Mouse (Mus musculus): Measurements from ENCODE around the gene Tubb4b. TPM values are rescaled to one million over a fixed set of nuclear protein-coding genes. Genes with fewer than 3 reads are reported as not detected.
A peak's percentile ranks its signal among the peaks of the same experiment; 100 is the strongest.

The Tubb4b gene
- total RNA-seq, 1 experiment from 2014 or later: 513 TPM

DNA sequence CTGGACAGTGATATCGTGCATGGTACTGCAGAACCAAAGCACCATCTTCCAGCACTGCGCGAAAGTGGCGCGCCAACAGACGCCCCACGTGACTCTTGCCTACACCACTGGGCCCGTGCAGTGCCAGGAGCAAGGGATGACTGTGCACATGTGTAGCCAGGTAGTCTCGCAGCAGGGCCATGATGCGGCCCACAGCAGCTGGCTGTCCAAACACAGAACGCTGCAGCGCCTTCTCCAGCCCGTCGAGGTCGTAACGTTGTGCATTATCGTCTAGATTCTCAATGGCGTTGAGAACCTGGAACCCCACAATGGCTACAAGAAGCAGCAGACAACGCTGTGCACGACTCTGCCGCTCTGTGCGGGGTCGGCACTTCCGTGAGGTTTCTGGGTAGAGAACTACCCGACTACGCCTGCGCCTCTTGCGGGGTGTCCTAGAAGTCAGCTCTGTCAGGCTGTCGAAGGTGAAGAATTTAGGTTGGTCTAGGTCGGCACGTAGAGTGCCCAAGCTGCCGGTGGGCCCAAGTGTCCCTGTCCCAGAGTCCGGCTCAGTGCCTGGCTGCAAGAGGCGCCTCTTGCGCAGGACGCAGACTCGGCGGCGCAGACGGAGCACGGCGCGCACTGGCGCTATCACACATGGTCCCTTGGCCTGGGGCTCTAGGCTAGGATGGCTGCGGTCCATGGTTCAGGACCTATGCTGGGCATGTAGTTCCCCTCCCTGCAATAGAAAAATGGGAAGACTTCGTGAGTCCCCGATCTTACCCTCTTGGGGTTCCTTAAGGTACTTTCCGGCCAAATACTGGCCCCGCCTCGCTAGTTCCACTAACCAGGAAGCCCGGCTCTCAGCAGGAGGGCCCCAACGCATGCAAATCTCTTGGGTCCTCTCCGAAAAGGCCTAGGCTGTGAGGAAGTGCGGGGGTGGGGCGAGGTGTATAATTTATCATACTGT, 29.0 kb downstream of the Tubb4b start:
- peak; percentile 9; the same call in 1 of the 2 replicates for ATAC-seq (replicated peaks; ENCODE audit: low read depth, poor library complexity, severe bottlenecking)

GRCm38 (mm10) chr2:25194486-25195171, 29.9 kb downstream of the Tubb4b start:
- ATAC-seq (replicated peaks; ENCODE audit: low read depth, poor library complexity, severe bottlenecking): 0 out of 2 replicates have a peak, but pooled peaks have one; percentile 5

- no peak for ATAC-seq (replicated peaks; ENCODE audit: low read depth, poor library complexity, severe bottlenecking)
These were observed 30.5 kb downstream of the Tubb4b start for GRCm38 (mm10) chr2:25194006-25194405.

- ATAC-seq (replicated peaks; ENCODE audit: low read depth, poor library complexity, severe bottlenecking): peak; percentile 57
These were observed 31.2 kb downstream of the Tubb4b start for GRCm38 (mm10) chr2:25193330-25193770.

DNA sequence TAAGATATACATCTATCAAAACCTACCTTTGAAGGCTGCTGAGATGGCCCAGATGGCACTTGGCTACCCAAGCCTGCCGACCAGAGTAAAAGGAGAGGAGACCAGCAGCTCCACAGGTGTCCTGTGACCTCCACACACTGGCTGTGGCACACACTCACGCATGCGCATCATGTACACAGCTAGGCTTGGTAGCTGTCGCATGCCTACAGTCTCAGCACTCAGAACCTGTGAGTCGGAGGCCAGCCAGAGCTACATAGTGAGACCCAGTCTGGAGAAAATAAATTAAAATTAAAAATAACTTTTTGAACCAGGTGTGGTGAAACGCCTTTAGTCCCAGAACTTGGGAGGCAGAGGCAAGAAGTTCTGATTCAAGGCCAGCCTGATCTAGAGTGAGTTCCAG, 36.7 kb downstream of the Tubb4b start:
- no peak for ATAC-seq (replicated peaks; ENCODE audit: low read depth, poor library complexity, severe bottlenecking)

- no peak for ATAC-seq (replicated peaks; ENCODE audit: low read depth, poor library complexity, severe bottlenecking)
These were observed 37.9 kb downstream of the Tubb4b start for GRCm38 (mm10) chr2:25186575-25186930.

GRCm38 (mm10) chr2:25185625-25186574, 38.6 kb downstream of the Tubb4b start:
- peak; percentile 43 for ATAC-seq (replicated peaks; ENCODE audit: low read depth, poor library complexity, severe bottlenecking)

- ATAC-seq (replicated peaks; ENCODE audit: low read depth, poor library complexity, severe bottlenecking): no peak
These were observed 40.0 kb downstream of the Tubb4b start for GRCm38 (mm10) chr2:25184496-25184895.

- ATAC-seq (replicated peaks; ENCODE audit: low read depth, poor library complexity, severe bottlenecking): no peak
These were observed 41.2 kb downstream of the Tubb4b start for GRCm38 (mm10) chr2:25183336-25183735.

DNA sequence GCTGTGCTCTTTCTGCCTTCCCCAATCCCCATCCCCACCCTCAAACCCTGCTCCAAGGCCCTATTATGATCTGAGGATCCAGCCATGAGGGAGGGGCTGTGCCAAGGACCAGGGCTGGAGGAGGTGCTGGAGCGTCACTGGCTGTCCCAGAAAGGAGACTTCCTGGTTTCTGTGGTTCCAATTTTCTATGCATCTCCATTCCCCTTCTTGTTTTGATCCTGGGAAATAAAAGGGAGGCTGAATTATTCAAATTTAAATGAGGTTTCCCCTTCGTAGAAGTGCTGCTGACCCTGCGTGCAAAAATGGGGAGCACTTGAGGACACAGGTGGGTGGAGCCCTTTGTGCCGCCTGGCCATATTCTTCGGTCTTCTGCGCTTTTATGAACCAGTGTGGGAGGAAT, 41.8 kb downstream of the Tubb4b start:
- ATAC-seq (replicated peaks; ENCODE audit: low read depth, poor library complexity, severe bottlenecking): no peak

DNA sequence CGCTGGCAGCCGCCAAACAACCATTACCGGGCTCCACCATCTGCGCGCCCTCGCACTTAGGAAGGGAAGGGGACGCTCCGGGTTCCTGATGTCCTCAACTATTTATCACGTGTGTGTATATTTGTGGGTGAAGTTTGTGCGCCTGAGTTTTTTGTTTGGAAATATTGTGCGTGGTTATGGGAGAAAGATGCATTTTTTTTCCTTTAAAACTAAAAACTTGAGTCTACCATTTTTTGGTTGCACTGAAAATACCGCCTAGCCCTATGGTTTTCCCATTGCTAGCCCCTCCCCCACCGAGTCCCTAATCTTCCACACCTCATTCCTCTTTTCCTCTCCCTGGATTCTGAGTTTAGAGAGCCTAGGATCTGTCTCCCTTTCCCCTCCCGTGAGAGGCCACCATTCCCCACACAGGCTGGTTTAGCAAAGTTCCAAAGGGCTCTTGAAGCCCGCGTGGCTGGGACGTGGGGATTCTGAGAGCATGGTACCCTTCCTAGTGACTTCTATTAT, 42.6 kb downstream of the Tubb4b start:
- ATAC-seq (replicated peaks; ENCODE audit: low read depth, poor library complexity, severe bottlenecking): no peak

GRCm38 (mm10) chr2:25180973-25181890, 43.3 kb downstream of the Tubb4b start:
- 0 out of 2 replicates have a peak, but pooled peaks have one; percentile 4 for ATAC-seq (replicated peaks; ENCODE audit: low read depth, poor library complexity, severe bottlenecking)

DNA sequence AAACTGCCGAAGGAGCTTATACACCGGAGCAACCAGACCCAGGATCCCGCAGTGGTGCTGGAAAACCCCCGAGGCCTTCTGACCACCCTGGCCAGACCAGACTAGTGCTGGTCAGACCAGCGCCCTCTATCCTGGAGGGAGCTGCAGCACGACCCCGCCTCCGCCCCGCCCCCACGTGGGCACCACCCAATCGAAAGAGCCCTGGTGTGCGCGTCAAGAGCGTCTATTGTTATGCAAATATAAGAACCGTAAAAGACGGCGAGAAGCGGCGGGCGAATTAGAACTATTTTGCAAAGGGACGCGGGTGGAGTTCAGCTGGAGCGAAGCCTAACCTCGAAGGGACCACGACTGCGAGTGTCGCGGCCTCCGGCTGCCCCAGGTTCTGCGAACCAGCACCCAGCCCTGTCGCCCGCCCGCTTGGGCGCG, 44.0 kb downstream of the Tubb4b start, which contains the start of gene Nrarp:
Gene Nrarp, plus strand, starts transcription at position 281 of the 426 bp plus-strand sequence.
- peak; percentile 86 for ATAC-seq (replicated peaks; ENCODE audit: low read depth, poor library complexity, severe bottlenecking)

DNA sequence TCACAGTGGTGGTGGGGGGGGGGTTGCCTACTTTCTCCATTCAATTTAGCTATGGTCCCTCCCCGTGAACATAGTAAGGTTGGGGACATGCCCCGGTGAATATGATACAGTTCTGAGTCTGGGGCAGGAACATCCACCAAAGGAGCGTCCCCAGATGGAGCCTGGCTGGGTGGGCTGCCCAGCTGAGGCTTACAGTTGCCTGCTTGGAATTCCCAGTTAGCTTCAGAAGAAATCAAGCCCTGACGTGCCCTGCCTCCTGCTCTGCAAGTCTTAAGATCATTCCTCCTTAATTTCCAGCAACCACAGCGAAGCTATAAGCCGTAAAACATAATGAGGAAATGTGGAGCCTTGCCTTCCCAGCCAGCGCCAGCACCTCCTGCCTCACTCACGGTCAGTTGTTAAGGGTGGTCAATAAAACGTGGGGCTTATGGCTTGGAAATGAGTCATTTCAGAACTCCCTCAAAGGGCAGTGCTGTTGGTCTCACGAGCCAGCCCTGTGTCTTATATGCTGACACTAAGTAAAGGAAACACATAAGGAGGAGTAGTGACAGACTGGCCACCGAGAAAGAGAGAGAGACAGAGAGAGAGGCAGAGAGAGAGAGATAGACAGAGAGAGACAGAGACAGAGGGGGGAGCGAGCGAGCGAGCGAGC, 44.8 kb downstream of the Tubb4b start:
- no peak for ATAC-seq (replicated peaks; ENCODE audit: low read depth, poor library complexity, severe bottlenecking)

GRCm38 (mm10) chr2:25178285-25178972, 46.1 kb downstream of the Tubb4b start:
- ATAC-seq (replicated peaks; ENCODE audit: low read depth, poor library complexity, severe bottlenecking): no peak

DNA sequence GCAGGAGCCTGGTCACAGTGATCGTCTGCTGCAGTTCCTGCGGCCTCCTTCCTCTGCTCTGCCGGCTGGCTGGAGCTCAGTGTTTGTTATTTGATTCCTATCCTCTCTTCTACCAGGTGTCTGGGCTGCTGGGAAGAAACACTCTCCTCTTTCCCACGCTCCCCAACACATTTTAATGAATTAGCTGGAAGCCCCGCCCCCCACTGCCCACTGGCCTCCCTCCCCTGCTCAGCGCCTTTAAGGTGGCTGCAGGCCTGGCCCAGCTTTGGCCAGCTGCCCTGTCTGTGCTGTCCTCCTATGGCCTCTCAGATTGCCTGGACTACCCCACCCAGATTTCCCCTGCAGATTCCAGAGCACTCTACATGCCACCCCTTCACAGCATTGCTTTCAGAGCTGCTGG, 46.8 kb downstream of the Tubb4b start:
- no peak for ATAC-seq (replicated peaks; ENCODE audit: low read depth, poor library complexity, severe bottlenecking)

GRCm38 (mm10) chr2:25177076-25177475, 47.4 kb downstream of the Tubb4b start:
- no peak for ATAC-seq (replicated peaks; ENCODE audit: low read depth, poor library complexity, severe bottlenecking)

DNA sequence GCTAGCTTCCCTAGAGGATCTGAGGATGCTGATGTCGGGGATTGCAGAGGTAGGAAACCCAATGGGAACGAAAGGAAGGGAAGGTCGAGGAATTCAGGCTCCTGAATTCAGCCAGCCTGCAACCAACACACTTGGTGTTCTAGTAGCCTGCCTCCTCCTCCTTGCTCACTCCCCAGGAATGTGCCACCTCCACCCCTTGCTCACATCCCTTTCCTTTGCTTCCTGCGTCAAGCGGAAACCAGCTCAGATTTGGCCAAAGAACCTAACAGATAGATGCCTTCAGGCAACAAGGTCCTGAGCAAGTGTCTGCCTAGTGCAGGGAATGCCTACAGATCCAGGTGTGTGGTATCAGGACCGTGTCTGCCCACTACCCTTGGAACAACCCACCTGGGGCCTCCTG, 47.9 kb downstream of the Tubb4b start:
- ATAC-seq (replicated peaks; ENCODE audit: low read depth, poor library complexity, severe bottlenecking): no peak
